Mouse (Mus musculus): ENCODE measurements around the gene Pla1a. TPM values are rescaled to one million over a fixed set of nuclear protein-coding genes. Genes with fewer than 3 reads are reported as not detected.

The Pla1a gene
- polyA plus RNA-seq, 1 experiment from 2014 or later = 3.9 TPM

DNA sequence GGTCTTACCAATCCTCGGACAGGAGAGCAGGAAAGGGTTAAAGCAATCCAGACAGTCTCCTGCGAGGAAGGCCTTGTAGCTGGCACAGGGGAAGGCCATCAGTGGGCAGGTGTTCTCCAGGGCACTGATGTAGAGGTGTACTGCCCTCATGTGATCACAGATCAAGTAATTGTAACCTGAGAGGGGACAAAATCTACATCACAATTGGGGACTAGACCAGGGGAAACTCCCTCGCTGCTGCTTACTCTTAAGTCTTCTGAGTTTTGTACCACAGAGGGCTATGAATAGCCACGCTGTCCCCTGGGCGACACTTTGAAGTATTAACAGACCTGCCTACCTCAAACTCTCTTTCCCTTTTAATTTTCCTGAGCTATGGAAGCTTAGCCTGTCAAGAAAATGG, 25.4 kb downstream of the Pla1a start:
- Histone ChIP-seq H3K4me3 (replicated peaks) (no peak overlapping the region), H3K4me2 (no peak overlapping the region), H3K9ac (no peak overlapping the region), H3K27ac (no peak overlapping the region), H3K9me3 (replicated peaks) (no peaks in the 10 kb centered on the region), H3K27me3 (no peaks in the 10 kb centered on the region), H3K4me1 (no peaks in the 10 kb centered on the region), H3K36me3 (no peaks in the 10 kb centered on the region)
- ATAC-seq (replicated peaks; ENCODE audit: low FRiP score) = no peak
- 36% methylated on average over 5 of the region's 5 CpGs for WGBS

DNA sequence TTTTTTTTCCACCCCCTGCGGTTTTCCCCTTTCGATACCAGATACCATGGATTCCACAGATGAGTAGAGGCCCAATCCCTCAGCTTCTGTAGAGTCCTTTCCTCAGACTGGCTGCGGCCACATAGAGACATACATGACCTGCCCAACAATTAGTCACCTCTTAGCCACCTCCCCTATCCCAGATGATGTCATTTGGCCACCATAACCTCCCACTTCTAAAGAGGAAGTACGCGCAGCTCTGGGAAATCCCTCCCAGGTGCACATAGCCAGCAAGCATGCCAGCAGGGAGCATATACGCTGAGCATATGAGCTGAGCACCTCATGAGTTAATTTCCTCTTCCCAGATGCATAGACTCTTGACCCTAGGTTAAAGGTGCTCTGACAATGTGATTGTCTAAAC, 26.2 kb downstream of the Pla1a start:
- Histone ChIP-seq H3K4me2 (no peak overlapping the region), H3K4me1 (no peaks in the 10 kb centered on the region), H3K9me3 (replicated peaks) (no peaks in the 10 kb centered on the region), H3K27ac (no peak overlapping the region), H3K9ac (no peak overlapping the region), H3K4me3 (replicated peaks) (no peak overlapping the region), H3K36me3 (no peaks in the 10 kb centered on the region), H3K27me3 (no peaks in the 10 kb centered on the region)
- WGBS = 86% methylated on average over 6 of the region's 6 CpGs
- ATAC-seq (replicated peaks; ENCODE audit: low FRiP score) = no peak

DNA sequence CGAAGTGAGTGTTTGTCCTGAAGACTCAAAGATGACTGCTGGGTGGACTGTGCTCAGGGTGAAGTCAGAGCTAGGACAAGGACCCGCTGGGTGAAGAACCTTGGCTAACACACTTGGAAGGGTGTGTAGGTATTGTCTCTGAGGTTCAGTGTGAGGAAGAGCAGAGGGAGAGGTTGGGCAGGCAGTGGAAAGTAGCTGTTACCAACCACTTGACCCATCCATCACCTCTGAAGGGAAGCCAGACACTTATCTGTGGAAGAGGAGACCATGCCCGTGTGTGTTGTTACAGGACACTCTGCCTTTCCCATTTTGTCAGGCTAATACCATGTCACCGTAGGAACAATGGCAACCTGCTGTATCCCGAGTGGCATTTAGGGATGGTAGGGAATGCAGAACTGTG, 26.7 kb downstream of the Pla1a start:
- ATAC-seq (replicated peaks; ENCODE audit: low FRiP score) = no peak
- H3K9me3 ChIP-seq (replicated peaks) = no peaks in the 10 kb centered on the region
- no peaks in the 10 kb centered on the region for H3K4me1 ChIP-seq
- no peak overlapping the region for H3K27ac ChIP-seq
- H3K4me2 ChIP-seq = no peak overlapping the region
- H3K9ac ChIP-seq = no peak overlapping the region
- H3K4me3 ChIP-seq (replicated peaks) = no peak overlapping the region
- WGBS = 82% methylated on average over 5 of the region's 5 CpGs
- no peaks in the 10 kb centered on the region for H3K36me3 ChIP-seq
- H3K27me3 ChIP-seq = no peaks in the 10 kb centered on the region

DNA sequence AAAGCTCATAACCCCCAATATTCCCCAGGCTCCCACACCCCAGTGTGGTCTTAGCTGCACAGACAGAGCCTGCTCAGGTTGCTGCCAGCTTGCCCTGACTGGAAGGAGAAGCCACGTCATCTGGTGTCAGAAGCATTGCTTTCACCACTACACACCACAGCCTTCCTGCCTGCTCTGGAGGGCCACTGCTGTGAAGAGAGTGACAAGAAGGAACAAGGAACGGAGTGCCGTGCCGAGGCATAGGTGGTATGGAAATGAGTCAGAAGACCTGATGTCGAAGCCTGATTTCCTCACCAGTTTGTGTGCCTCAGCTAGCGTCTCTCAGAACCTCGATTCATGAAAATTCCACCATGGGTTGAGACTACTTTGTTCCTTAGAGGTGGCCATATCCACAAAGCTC, 29.3 kb downstream of the Pla1a start:
- Histone ChIP-seq H3K4me3 (replicated peaks) (no peak overlapping the region), H3K27me3 (no peaks in the 10 kb centered on the region), H3K4me1 (peaks cover 17% of the 10 kb centered on the region), H3K4me2 (no peak overlapping the region), H3K27ac (no peak overlapping the region), H3K9ac (no peak overlapping the region), H3K36me3 (no peaks in the 10 kb centered on the region), H3K9me3 (replicated peaks) (no peaks in the 10 kb centered on the region)
- no peak for ATAC-seq (replicated peaks; ENCODE audit: low FRiP score)
- 87% methylated on average over 7 of the region's 7 CpGs for WGBS

DNA sequence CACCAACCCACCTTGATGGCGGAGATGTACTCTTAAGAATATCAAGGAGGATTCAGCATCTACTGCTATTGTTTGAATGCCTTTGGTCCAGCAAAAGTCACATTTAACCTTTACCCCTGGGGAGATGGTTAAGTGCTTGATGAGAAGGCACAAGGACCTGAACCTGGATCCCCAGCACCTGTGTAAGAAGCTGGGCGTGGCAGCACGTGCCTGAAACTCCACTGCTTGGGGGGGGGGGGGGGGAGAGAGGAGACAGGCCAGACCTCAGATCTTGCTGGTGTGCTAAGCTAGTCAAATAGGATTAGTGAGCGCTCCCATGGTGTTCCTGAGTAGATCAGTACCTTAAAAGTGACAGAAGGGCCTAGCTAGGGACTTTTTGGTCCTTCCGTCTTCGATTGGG, 31.5 kb downstream of the Pla1a start:
- no peaks in the 10 kb centered on the region for H3K36me3 ChIP-seq
- H3K27me3 ChIP-seq = 0 out of 2 replicates have a peak, but pooled peaks cover 4% of the 10 kb centered on the region
- no peak overlapping the region for H3K27ac ChIP-seq
- H3K9ac ChIP-seq = no peak overlapping the region
- no peak for ATAC-seq (replicated peaks; ENCODE audit: low FRiP score)
- H3K4me2 ChIP-seq = no peak overlapping the region
- no peaks in the 10 kb centered on the region for H3K9me3 ChIP-seq (replicated peaks)
- WGBS = 90% methylated on average over 6 of the region's 6 CpGs
- no peak overlapping the region for H3K4me3 ChIP-seq (replicated peaks)
- H3K4me1 ChIP-seq = peaks cover 19% of the 10 kb centered on the region

DNA sequence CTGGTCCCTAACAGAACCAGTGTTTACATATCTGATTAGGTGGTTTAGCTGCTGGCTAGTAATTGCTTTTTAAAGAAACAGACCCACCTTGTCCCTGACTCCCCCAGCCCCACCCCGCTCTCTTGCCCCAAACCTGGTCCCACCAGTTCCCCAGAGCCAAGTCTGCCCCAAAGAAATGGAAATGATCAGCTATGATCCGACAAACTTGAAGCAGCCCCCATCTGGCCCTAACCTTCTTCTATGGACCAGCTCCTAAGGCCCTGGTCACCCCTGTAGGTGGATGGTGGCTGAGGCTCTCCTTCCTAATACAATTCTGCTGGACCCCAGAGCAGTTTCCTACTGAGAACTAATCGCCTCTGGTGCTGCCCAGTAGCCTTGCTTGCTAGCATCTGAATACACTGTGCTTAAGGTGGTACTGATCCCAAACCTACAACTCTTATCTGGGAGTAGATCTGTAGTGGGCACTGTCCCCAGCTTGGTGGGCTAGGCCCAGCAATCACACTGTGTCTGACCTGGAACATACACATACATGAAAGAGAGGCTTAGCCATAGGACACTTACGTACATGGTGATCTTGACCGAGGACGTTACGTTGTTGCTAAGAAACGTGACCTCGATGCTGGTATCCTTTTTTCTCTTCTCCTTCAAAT, 32.5 kb downstream of the Pla1a start:
- no peaks in the 10 kb centered on the region for H3K9me3 ChIP-seq (replicated peaks)
- peak; percentile 14; the same call in 1 of the 2 replicates for ATAC-seq (replicated peaks; ENCODE audit: low FRiP score)
- peak overlapping the region; percentile 81 for H3K27ac ChIP-seq
- peak overlapping the region; percentile 19; the same call in 1 of the 2 replicates for H3K9ac ChIP-seq
- 83% methylated on average over 9 of the region's 9 CpGs for WGBS
- H3K27me3 ChIP-seq = 0 out of 2 replicates have a peak, but pooled peaks cover 4% of the 10 kb centered on the region
- peak overlapping the region; percentile 25 for H3K4me3 ChIP-seq (replicated peaks)
- H3K4me2 ChIP-seq = peak overlapping the region; percentile 61
- peaks cover 24% of the 10 kb centered on the region for H3K4me1 ChIP-seq
- H3K36me3 ChIP-seq = no peaks in the 10 kb centered on the region

DNA sequence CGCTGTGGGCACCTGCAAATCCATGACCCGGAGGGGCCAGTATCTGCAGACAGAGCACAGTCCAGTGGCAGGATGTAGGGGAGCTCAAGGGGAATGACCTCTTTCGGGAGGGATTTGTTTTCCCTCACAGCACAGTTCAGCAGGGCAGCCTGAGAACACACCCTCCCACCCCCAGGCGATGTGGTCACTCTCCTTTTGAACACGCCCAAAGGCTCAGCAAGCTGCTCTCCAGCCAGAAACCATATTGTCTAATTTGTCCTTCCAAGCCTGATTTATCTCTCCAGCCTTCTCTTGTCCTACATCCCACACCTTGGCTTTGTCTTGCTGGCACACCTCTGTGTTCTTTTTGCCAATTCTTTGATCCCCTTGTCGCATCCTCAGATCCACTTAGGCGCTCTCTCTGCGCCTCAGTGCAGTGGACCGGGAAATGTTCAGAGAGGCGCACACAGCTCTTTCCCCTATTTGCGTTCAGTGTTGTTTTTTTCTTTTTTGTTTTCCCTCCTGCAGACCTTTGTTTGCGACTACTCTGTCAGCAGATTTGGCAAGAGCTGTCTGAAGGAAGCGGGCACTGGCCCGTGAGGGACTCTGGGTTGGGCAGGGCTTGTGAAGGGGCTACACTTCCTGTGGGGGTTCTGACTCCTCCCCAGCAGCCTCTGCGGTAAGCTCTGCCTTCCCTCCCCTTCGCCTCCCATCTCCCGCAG, 33.3 kb downstream of the Pla1a start:
- peak; percentile 91 for ATAC-seq (replicated peaks; ENCODE audit: low FRiP score)
- H3K4me1 ChIP-seq = peaks cover 25% of the 10 kb centered on the region
- peak overlapping the region; percentile 61 for H3K4me2 ChIP-seq
- peak overlapping the region; percentile 81 for H3K27ac ChIP-seq
- no peaks in the 10 kb centered on the region for H3K36me3 ChIP-seq
- H3K4me3 ChIP-seq (replicated peaks) = peak overlapping the region; percentile 25
- no peaks in the 10 kb centered on the region for H3K9me3 ChIP-seq (replicated peaks)
- WGBS = 5% methylated on average over 17 of the region's 17 CpGs
- 0 out of 2 replicates have a peak, but pooled peaks cover 4% of the 10 kb centered on the region for H3K27me3 ChIP-seq
- H3K9ac ChIP-seq = peak overlapping the region; percentile 19; the same call in 1 of the 2 replicates

DNA sequence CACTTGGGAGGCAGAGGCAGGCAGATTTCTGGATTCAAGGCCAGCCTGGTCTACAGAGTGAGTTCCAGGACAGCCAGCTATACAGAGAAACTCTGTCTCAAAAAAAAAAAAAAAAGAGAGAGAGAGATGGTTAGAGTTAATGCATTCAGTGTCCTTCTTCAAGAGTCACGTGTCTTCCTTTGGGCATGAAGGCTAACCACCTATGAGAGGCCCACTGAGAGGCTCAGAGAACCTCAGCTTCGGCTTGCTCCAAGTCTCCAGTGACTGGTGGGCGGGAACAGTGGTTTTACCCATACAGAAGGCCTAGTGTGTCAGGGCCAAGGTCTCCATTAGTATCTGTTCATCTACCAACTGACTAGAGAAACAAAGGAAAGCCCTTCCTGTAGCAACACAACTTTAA, 33.9 kb downstream of the Pla1a start:
- H3K9ac ChIP-seq = no peak overlapping the region
- WGBS = 64% methylated on average over 3 of the region's 3 CpGs
- 0 out of 2 replicates have a peak overlapping the region, but pooled peaks have one; percentile 25 for H3K4me3 ChIP-seq (replicated peaks)
- H3K4me2 ChIP-seq = peak overlapping the region; percentile 61
- ATAC-seq (replicated peaks; ENCODE audit: low FRiP score) = peak; percentile 8; the same call in 1 of the 2 replicates
- peak overlapping the region; percentile 81 for H3K27ac ChIP-seq
- H3K4me1 ChIP-seq = peaks cover 25% of the 10 kb centered on the region
- 0 out of 2 replicates have a peak, but pooled peaks cover 4% of the 10 kb centered on the region for H3K27me3 ChIP-seq
- no peaks in the 10 kb centered on the region for H3K36me3 ChIP-seq
- H3K9me3 ChIP-seq (replicated peaks) = no peaks in the 10 kb centered on the region

DNA sequence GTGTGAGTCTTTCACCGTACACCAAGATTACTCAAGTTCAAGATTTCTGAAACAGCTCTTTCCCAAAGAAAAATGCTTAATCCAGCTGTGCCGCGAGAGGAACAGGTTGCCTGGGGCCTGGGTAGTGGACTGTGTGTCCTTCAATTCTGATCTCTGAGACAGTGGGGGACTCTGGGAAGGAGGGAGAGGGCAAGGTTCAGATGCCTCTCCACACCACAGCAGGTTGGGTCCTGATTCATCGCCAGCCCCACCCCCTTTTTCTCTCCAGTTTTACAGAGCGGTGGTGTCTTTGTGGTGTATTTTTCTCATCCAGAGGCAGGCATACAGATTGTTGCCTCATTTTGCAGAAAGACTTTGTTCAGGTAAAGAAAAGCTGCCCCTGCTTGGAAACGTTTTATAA, 34.7 kb downstream of the Pla1a start:
- no peaks in the 10 kb centered on the region for H3K36me3 ChIP-seq
- peaks cover 25% of the 10 kb centered on the region for H3K4me1 ChIP-seq
- H3K27me3 ChIP-seq = 0 out of 2 replicates have a peak, but pooled peaks cover 4% of the 10 kb centered on the region
- ATAC-seq (replicated peaks; ENCODE audit: low FRiP score) = 0 out of 2 replicates have a peak, but pooled peaks have one; percentile 24
- no peak overlapping the region for H3K9ac ChIP-seq
- H3K4me2 ChIP-seq = no peak overlapping the region
- H3K9me3 ChIP-seq (replicated peaks) = no peaks in the 10 kb centered on the region
- WGBS = 83% methylated on average over 6 of the region's 6 CpGs
- H3K27ac ChIP-seq = no peak overlapping the region
- no peak overlapping the region for H3K4me3 ChIP-seq (replicated peaks)

DNA sequence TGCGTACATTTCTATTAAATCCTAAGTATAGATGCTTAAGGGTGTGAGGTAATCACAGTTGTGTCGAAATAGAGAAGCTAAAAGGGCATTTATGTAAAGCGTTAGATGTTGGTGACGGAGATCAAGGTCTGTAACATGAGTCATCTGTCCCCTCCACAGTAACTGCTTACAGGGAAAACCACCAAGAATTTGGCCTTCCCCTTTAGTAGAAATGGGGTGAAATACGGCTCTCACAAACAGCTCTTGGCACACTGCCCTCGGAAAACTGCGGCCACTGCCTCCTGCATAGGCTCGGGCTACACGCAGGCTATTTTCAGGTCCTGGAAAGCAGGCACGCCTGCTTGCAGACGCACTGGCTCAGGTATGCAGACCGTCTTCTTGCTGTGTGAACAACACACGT, 36.8 kb downstream of the Pla1a start:
- H3K4me1 ChIP-seq = peaks cover 32% of the 10 kb centered on the region
- no peak for ATAC-seq (replicated peaks; ENCODE audit: low FRiP score)
- 0 out of 2 replicates have a peak, but pooled peaks cover 4% of the 10 kb centered on the region for H3K27me3 ChIP-seq
- peak overlapping the region; percentile 27; the same call in 1 of the 2 replicates for H3K27ac ChIP-seq
- no peaks in the 10 kb centered on the region for H3K9me3 ChIP-seq (replicated peaks)
- WGBS = 40% methylated on average over 13 of the region's 13 CpGs
- H3K9ac ChIP-seq = no peak overlapping the region
- no peaks in the 10 kb centered on the region for H3K36me3 ChIP-seq
- no peak overlapping the region for H3K4me3 ChIP-seq (replicated peaks)
- 0 out of 2 replicates have a peak overlapping the region, but pooled peaks have one; percentile 20 for H3K4me2 ChIP-seq

DNA sequence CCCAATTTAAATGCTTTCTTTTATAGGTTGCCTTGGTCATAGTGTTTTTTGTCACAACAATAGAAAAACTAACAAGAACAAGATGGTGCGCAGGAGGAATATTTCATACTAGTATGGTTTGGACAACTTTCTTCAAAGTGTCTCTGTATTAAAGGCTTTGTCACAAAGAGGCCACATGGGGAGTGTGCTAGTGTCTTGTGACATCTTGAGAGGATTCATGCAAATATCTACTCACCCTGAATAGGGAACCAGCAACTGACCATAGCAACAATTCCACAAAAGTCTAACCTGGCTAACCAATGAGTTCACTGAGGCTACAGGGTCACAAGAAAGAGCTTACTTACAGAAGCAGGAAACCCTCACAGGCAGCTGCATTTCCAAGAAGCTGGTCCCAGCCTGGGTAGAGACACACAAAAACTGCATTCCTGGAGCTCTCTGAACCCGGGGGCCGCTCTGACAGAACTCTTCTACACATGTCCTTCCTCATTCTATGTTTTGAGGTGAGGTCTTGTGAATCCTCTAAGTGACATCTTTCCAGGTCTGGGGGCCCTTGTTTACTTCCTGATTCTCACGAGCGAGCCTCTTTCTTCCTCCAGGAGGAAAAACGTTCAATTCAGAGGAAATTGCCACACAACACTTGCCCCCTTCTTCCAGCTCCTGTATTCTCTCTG, 37.8 kb downstream of the Pla1a start:
- H3K27me3 ChIP-seq = 0 out of 2 replicates have a peak, but pooled peaks cover 4% of the 10 kb centered on the region
- 67% methylated on average over 6 of the region's 6 CpGs for WGBS
- no peak overlapping the region for H3K4me3 ChIP-seq (replicated peaks)
- H3K36me3 ChIP-seq = no peaks in the 10 kb centered on the region
- no peak for ATAC-seq (replicated peaks; ENCODE audit: low FRiP score)
- peaks cover 28% of the 10 kb centered on the region for H3K4me1 ChIP-seq
- no peaks in the 10 kb centered on the region for H3K9me3 ChIP-seq (replicated peaks)
- no peak overlapping the region for H3K27ac ChIP-seq
- H3K4me2 ChIP-seq = no peak overlapping the region
- H3K9ac ChIP-seq = no peak overlapping the region

DNA sequence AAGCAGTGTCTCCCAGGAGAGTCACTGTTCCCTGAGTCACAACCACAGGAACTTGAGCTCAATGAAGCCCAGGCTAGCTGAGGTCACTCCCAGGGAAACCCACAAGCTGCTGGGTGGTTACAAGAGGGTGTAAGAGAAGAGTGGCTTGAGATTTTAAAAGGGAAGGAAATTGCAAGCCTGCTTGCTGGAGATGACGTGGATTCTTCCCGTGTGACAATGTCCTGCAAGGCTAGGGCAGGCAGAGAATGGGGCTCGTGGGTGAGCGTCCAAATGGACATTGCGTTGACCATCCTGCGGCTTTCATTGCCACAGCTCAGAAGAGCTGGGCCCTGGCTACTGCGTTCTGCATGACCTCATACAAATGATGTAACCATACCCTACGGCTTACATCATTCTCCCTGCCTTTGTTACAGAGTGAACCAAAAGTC, 38.7 kb downstream of the Pla1a start:
- WGBS = 89% methylated on average over 8 of the region's 8 CpGs

More for the DNA sequence above, 38.7 kb downstream of the Pla1a start:
- no peak overlapping the region for H3K27ac ChIP-seq
- peaks cover 18% of the 10 kb centered on the region for H3K4me1 ChIP-seq
- H3K9me3 ChIP-seq (replicated peaks) = no peaks in the 10 kb centered on the region
- 0 out of 2 replicates have a peak, but pooled peaks cover 4% of the 10 kb centered on the region for H3K27me3 ChIP-seq
- no peak overlapping the region for H3K4me3 ChIP-seq (replicated peaks)
- no peaks in the 10 kb centered on the region for H3K36me3 ChIP-seq
- no peak overlapping the region for H3K4me2 ChIP-seq
- no peak overlapping the region for H3K9ac ChIP-seq
- no peak for ATAC-seq (replicated peaks; ENCODE audit: low FRiP score)

Measured in kidney, embryonic 15.5 days (tissue).